Mouse (Mus musculus): Measurements from ENCODE around the gene Tenm4. TPM values are rescaled to one million over a fixed set of nuclear protein-coding genes. Genes with fewer than 3 reads are reported as not detected.

The Tenm4 gene
- polyA plus RNA-seq, 1 experiment from 2014 or later = 0.68 TPM

GRCm38 (mm10) chr7:96588567-96588966 is 417.5 kb downstream of the Tenm4 start:
- DNase-seq (no peak), ATAC-seq (no peak)
- Histone ChIP-seq H3K9ac (replicated peaks) (no peak overlapping the region), H3K27me3 (ENCODE audit: insufficient read depth, low read length) (no peaks in the 10 kb centered on the region), H3K4me3 (ENCODE audit: low read depth, low read length) (no peak overlapping the region), H3K4me1 (ENCODE audit: insufficient read depth) (no peaks in the 10 kb centered on the region), H3K36me3 (replicated peaks; ENCODE audit: insufficient read depth, low read length) (no peaks in the 10 kb centered on the region), H3K27ac (ENCODE audit: low read depth) (no peak overlapping the region), H3K4me2 (ENCODE audit: low read depth, low read length) (no peak overlapping the region), H3K9me3 (ENCODE audit: low read length) (no peaks in the 10 kb centered on the region)
- TF ChIP-seq CTCF (IDR thresholded peaks at IDR 0.05; ENCODE audit: low read depth) = no peak
- TF ChIP-seq EP300 (IDR thresholded peaks at IDR 0.05; ENCODE audit: low read depth) = no peak
- WGBS (ENCODE audit: insufficient replicate concordance) = 83% methylated on average over 6 of the region's 6 CpGs

DNA sequence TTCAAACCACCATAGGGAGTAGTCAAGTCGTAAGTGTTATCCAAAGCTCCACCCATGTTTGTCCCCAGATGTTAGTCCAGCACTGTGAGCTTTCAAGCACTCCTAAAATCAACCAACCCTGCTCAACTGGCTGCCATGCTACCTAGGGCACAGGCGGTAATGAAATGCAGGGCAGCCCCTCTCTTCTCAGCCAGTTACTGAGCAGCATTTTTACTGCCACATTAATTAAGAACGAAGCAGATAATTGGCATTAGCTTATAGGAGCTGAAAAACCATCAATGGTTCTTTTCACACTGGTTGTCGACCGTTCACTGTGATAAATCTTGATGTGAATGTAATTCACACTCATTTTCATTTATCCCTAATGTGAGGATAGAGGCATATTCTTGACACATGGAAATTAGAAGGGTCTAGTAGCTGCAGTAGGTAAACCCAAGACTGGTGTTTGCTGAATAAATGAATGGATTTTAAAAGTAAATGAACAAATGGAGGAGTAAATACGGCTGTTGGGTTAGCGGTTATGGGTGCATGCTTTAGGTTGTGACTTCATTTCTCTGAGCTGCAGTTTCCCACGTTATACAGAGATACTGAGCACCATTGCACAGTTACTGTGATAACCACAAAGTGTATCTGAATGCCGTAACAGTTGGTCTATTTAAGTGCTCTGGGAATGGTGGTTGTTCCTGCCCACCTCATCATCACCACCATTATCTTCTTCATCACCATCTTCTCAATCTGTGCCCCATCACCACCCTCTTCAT is 424.7 kb downstream of the Tenm4 start:
- Histone ChIP-seq H3K27me3 (ENCODE audit: insufficient read depth, low read length) (no peaks in the 10 kb centered on the region), H3K4me1 (ENCODE audit: insufficient read depth) (no peaks in the 10 kb centered on the region), H3K9me3 (ENCODE audit: low read length) (no peaks in the 10 kb centered on the region), H3K4me3 (ENCODE audit: low read depth, low read length) (no peak overlapping the region), H3K9ac (replicated peaks) (no peak overlapping the region), H3K4me2 (ENCODE audit: low read depth, low read length) (no peak overlapping the region), H3K27ac (ENCODE audit: low read depth) (no peak overlapping the region), H3K36me3 (replicated peaks; ENCODE audit: insufficient read depth, low read length) (no peaks in the 10 kb centered on the region)
- TF ChIP-seq EP300 (IDR thresholded peaks at IDR 0.05; ENCODE audit: low read depth) = no peak
- no peak for TF ChIP-seq CTCF (IDR thresholded peaks at IDR 0.05; ENCODE audit: low read depth)
- no peak for DNase-seq
- 72% methylated on average over 9 of the region's 9 CpGs for WGBS (ENCODE audit: insufficient replicate concordance)
- ATAC-seq = no peak

- 55% methylated on average over 9 of the region's 9 CpGs for WGBS (ENCODE audit: insufficient replicate concordance)
- Histone ChIP-seq H3K9ac (replicated peaks) (no peak overlapping the region), H3K27me3 (ENCODE audit: insufficient read depth, low read length) (no peaks in the 10 kb centered on the region), H3K36me3 (replicated peaks; ENCODE audit: insufficient read depth, low read length) (no peaks in the 10 kb centered on the region), H3K4me2 (ENCODE audit: low read depth, low read length) (no peak overlapping the region), H3K9me3 (ENCODE audit: low read length) (no peaks in the 10 kb centered on the region), H3K4me3 (ENCODE audit: low read depth, low read length) (no peak overlapping the region), H3K27ac (ENCODE audit: low read depth) (no peak overlapping the region), H3K4me1 (ENCODE audit: insufficient read depth) (no peaks in the 10 kb centered on the region)
- TF ChIP-seq CTCF (IDR thresholded peaks at IDR 0.05; ENCODE audit: low read depth) (no peak), EP300 (IDR thresholded peaks at IDR 0.05; ENCODE audit: low read depth) (no peak)
- ATAC-seq (no peak), DNase-seq (no peak)
These were observed 425.6 kb downstream of the Tenm4 start for GRCm38 (mm10) chr7:96596402-96597195.

GRCm38 (mm10) chr7:96597871-96598270 is 426.8 kb downstream of the Tenm4 start:
- ATAC-seq = no peak
- 79% methylated on average over 4 of the region's 4 CpGs for WGBS (ENCODE audit: insufficient replicate concordance)

DNA sequence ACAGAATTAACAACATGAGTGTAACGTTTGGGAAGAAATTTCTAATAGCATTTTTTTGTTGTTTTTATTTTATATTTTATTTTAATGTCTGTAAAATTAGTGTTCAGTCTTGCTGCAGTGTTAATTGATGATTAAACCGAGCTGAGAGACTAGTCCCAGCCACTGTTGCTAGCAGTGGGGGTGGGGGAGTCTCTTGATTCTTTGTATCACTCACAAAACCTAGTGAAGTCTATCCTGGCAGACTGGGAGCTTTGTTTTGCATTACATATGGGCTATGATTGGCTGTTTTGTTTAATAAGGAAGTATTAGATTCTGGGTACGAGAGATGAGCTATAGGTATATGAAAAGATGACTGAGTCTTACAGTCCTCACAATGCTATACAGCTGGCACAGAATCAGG is 428.0 kb downstream of the Tenm4 start:
- Histone ChIP-seq H3K9ac (replicated peaks) (no peak overlapping the region), H3K4me2 (ENCODE audit: low read depth, low read length) (no peak overlapping the region), H3K9me3 (ENCODE audit: low read length) (no peaks in the 10 kb centered on the region), H3K4me3 (ENCODE audit: low read depth, low read length) (no peak overlapping the region), H3K4me1 (ENCODE audit: insufficient read depth) (no peaks in the 10 kb centered on the region), H3K27me3 (ENCODE audit: insufficient read depth, low read length) (no peaks in the 10 kb centered on the region), H3K36me3 (replicated peaks; ENCODE audit: insufficient read depth, low read length) (no peaks in the 10 kb centered on the region), H3K27ac (ENCODE audit: low read depth) (no peak overlapping the region)
- DNase-seq = no peak
- ATAC-seq = no peak
- TF ChIP-seq EP300 (IDR thresholded peaks at IDR 0.05; ENCODE audit: low read depth) (no peak), CTCF (IDR thresholded peaks at IDR 0.05; ENCODE audit: low read depth) (no peak)
- 53% methylated on average over 3 of the region's 3 CpGs for WGBS (ENCODE audit: insufficient replicate concordance)

More at GRCm38 (mm10) chr7:96597871-96598270, 426.8 kb downstream of the Tenm4 start:
- Histone ChIP-seq H3K9ac (replicated peaks) (no peak overlapping the region), H3K27ac (ENCODE audit: low read depth) (no peak overlapping the region), H3K36me3 (replicated peaks; ENCODE audit: insufficient read depth, low read length) (no peaks in the 10 kb centered on the region), H3K27me3 (ENCODE audit: insufficient read depth, low read length) (no peaks in the 10 kb centered on the region), H3K4me1 (ENCODE audit: insufficient read depth) (no peaks in the 10 kb centered on the region), H3K9me3 (ENCODE audit: low read length) (no peaks in the 10 kb centered on the region), H3K4me2 (ENCODE audit: low read depth, low read length) (no peak overlapping the region), H3K4me3 (ENCODE audit: low read depth, low read length) (no peak overlapping the region)
- TF ChIP-seq CTCF (IDR thresholded peaks at IDR 0.05; ENCODE audit: low read depth) = no peak
- no peak for TF ChIP-seq EP300 (IDR thresholded peaks at IDR 0.05; ENCODE audit: low read depth)
- no peak for DNase-seq

DNA sequence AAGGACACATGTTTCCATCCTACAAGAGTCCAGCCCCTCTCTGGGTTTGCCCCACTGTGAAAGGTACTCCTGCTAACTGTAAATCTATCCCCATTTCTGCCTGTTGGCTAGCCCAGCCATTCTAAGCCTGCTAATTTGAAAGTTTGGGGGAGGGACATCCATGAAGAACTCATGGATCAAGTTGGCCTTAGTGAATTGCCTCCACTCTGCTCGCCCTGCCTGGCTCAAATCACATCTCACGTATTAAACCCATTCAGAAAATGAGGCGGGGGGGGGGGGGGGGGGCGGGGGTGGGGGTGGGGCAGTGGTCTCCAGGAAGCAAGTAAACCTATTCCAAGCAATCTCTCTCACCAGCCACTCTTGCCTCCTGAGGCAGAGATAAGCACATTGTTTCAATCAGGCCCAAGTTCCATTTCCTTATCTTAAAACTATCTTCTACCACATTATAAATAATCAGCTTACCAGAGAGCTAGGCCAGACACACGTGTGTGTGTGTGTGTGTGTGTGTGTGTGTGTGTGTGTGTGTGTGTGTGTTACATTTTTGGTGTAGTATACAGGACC is 429.4 kb downstream of the Tenm4 start:
- H3K9me3 ChIP-seq (ENCODE audit: low read length) = no peaks in the 10 kb centered on the region
- H3K9ac ChIP-seq (replicated peaks) = no peak overlapping the region
- H3K4me1 ChIP-seq (ENCODE audit: insufficient read depth) = no peaks in the 10 kb centered on the region
- ATAC-seq (no peak), DNase-seq (no peak)
- H3K27me3 ChIP-seq (ENCODE audit: insufficient read depth, low read length) = no peaks in the 10 kb centered on the region
- H3K36me3 ChIP-seq (replicated peaks; ENCODE audit: insufficient read depth, low read length) = no peaks in the 10 kb centered on the region
- no peak for TF ChIP-seq CTCF (IDR thresholded peaks at IDR 0.05; ENCODE audit: low read depth)
- TF ChIP-seq EP300 (IDR thresholded peaks at IDR 0.05; ENCODE audit: low read depth) = no peak
- H3K4me2 ChIP-seq (ENCODE audit: low read depth, low read length) = no peak overlapping the region
- no peak overlapping the region for H3K4me3 ChIP-seq (ENCODE audit: low read depth, low read length)
- H3K27ac ChIP-seq (ENCODE audit: low read depth) = no peak overlapping the region
- WGBS (ENCODE audit: insufficient replicate concordance) = 31% methylated on average over 5 of the region's 5 CpGs

All from liver, postnatal 0 days (tissue).